Mouse (Mus musculus): Measurements from ENCODE around the gene Arl5c.
"Not testable (repeated sequence)": the region's sequence is repeated elsewhere in the genome, so short reads cannot be mapped to it uniquely, and the experiment has no call there.

Arl5c gene

DNA sequence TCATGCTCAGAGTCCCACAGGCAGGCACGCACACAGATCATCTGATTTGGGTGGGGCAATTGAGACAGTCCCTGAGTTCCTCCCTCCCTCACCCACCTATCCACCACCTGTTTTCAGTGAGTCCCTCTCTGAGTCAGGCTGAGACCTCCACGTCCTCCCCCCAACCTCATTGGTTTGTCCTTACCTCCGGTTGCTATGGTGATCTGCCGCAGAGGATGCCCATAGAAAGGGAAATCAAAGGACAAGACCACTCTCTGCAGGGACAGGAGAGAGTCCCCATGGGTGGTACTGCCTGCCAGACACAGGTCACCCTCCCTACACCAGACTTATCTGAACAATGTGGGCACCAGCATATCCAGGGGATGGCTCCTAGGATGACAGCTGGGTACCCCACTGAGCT, 40.1 kb downstream of the Arl5c start:
- DNase-seq, result no peak

DNA sequence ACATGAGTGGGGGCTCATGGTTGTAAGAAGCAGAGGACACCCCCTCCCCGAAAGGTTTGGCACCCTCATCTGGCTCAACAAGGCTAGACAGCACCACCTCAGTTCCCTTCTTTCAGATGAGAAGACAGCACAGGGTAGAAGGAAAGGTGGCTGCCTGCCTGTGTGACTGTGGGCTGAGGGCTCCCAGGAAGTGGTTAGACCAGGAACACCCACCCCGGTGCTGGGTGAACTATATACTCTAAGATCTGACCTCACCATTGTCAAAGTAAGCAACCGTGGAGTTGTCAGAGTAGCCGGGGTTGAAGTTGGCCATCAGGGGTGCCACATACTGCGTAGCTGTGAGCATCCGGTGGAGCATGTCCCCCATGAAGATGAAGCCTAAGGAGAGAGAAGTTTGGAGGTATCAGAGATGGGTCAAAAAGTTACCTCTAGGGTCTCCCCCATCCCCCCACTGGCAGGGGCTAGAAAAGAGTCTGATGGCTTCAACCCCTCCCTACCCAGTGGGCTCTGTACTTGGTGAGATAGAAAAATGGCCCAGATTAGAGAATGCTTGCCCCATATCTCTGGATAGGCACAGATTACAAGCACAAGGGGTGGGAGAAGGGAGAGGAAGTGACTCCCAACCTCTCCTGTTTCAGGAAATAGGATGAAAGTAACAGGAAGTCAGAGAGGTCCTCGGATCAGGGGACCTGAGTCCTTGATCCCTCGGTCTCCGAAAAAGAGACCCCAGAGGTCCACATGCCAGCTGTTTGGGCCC, 40.7 kb downstream of the Arl5c start:
- DNase-seq, result no peak

DNA sequence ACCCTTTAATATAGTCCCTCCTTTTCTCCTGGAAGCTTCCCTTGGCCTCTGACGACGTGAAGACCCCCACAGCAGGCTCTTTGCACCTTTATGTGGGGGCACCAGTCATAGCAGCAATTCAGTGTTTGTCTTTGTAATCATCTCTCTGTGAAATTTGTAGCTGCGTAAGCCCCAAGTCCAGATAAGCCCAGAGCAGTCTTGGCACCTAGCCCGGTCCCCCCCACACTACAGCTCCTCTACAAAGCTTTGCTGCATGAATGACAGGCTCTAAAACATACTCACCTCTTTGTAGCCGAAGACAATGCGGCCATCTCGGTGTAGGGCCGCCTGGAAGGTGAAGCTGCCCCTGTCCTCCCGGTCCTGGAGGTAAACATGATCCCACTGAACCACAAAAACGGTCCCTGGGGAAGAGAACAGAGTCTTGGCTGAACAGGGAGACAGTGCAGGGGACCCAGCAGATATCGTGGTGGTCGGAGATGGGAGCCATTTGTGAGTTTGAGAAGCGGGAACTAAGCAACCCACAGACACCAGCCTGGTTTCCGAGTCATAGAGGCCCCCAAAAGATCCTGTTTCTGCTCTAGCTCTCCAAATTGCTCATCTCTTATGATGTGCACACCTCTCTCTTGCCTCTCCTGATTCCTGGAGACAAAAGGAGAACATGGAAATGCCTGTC, 41.4 kb downstream of the Arl5c start:
- DNase-seq, result no peak

DNA sequence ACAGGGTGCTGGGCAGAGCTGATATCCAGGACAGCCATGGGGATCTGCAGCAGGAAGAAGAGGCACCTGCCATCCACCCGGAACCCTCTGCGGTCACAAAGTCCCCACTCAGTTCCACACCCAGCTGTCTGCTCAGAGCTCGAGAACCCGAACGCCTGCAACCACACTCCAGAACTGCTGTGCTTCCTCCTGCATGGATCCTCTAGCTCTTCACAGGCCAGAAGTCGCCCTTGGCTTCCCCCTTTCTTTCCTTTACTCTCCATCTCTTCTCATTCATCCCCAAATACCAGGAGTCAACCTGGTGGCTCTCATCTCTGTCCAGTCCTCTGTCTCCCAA, 42.1 kb downstream of the Arl5c start:
- no peak for DNase-seq

DNA sequence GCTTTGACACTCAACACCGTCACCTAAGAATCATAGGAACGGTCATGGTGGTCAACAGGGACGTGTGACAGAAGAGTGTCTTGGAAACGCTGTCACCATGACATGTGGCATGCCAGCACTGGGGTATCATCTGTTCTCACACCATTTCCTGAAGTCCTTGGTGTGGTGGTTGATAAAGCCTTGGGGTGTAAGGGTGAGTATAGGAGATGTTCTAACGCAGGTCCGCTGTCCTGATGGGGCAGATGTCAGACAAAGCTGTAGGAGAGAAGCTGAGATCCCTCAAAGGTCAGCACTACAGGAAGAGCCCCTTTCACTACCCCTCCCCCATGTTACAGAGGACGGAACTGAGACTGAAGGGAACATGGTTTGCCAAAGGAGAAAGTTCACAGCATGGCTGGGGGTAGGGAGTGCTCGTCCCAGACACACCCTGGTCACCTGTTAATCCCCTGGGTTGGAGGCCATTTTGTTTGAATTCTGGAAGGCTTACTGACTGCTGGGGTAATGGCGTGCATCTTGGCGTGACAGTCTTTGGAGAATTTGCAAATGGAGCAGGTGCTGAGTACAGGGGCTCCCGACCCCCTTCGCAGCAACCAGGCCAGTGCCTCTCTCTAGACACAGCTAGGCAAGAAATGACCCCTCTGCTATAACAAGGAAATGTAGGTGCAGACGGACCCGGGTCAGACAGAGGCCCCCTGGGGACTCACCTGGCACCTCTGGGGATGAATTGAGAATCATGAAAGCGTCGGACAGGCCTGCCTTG, 42.6 kb downstream of the Arl5c start:
- DNase-seq, result peak; percentile 22

DNA sequence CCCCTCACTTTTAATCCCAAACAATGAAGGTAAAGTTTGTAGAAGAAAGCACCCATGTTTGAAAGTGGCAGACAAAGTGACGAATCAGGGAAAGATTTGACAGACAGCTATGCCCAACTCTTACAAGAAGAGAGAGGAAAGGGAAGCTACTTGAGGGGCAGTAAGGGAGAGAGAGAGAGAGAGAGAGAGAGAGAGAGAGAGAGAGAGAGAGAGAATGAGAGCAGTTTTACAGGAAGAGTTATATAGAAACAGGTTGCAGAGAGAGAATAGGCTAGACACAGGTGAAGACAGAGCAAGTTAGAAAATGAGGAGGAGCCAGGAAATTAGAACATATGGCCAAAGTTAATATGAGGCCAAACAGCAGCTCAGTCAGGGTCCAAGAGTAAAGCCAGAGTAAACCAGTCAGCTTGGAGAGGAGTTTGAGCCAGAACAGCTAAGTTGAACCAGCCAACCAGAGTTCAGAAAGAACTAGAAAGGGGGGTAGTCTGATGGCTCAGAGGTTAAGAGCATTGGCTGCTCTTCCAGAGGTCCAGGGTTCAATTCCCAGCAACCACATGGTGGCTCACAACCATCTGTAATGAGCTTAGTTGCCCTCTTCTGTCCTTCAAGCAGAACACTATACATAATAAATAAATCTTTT, 43.5 kb downstream of the Arl5c start:
- peak; percentile 28 for DNase-seq

DNA sequence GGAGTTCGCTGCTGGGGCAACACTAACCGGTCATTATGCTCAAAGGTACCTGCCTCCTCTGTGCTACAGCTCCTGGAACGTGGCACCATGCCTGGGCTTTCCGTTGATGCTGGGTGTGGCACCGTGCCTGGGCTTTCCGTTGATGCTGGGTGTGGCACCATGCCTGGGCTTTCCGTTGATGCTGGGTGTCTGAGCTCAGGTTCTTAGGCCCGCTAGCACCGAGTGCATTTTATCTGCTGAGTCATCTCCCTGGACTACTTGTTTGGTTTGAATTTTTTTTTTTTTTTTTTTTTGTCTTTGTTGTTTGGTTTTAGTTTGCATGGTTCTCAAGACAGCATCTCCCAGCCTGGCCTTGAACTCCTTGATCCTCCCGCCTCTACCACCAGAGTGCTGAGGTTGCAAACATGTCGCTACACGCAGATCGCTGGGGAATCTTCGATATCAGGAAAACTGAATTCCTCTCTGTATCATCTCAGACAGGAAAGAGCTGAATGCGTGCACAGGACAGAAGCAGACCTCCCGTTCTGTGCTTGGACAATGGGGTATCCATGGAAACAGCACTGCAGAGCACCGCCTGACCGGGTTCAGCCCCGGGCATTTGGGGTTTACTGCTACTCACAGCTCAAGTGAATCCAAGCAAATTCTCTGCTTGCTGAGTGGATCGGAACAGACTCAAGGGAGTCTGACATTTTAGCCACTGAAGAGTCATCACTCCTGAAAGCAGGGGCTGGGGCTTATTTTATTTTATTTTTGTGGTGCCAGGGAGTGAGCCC, 46.1 kb downstream of the Arl5c start:
- no peak for DNase-seq

DNA sequence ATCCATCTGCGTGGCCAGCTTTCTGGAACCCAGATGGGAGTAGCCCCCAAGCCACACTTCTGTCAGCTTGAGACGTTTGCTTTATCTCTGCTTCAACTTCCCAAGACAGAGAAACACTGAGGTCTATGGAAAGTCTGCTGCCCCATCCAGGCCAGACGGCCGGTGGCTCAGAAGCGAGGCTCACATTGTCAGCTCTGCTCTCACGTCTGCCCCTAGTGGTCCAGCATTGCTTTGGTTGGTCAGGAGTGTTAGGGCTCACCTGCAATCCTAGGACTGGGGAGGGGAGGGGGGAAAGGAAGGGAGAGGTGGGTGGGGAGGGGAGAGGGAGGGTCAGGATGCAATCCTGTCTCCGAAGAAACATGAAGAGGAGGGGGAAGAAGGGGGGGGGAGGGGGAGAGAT, 48.6 kb downstream of the Arl5c start:
- peak; percentile 56 for DNase-seq

DNA sequence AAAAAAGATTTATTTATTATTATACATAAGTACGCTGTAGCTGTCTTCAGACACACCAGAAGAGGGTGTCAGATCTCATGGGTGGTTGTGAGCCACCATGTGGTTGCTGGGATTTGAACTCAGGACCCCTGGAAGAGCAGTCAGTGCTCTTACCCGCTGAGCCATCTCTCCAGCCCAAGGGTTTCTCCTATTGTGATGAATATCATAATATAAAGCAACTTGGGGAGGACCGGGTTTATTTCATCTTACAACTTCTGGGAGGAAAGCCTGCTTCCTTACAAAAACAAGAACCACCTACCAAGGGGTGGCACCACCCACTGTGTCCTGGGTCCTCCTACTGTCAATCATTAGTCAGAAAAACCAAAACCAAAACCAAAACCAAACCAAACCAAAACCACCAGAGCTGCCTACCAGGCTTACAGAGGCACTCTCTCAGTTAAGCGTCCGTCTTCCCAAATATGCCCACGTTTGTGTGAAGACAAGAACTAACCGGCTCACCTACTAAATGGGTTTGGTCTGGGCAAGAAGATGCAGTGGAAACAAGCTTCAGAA, 50.2 kb downstream of the Arl5c start:
- not testable (repeated sequence) for DNase-seq

DNA sequence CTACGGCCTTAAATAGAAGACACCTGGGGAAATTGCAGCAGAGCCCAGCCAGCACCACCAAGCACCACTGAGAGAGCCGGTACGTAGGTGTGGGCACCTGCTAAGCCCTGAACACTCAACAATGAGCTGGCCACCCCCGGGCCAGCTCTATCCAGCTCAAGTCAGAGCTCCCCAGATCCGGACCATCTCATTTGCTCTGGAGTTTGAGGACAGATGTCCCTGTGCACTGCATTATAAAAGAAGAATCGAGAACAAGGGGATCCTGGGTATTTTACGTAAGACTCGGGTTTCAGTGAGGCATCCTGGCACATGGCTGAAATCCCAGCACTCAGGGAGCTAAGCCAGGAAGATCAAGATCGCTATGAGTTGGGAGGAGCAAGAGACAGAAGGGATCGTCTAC, 51.0 kb downstream of the Arl5c start:
- DNase-seq, result no peak

DNA sequence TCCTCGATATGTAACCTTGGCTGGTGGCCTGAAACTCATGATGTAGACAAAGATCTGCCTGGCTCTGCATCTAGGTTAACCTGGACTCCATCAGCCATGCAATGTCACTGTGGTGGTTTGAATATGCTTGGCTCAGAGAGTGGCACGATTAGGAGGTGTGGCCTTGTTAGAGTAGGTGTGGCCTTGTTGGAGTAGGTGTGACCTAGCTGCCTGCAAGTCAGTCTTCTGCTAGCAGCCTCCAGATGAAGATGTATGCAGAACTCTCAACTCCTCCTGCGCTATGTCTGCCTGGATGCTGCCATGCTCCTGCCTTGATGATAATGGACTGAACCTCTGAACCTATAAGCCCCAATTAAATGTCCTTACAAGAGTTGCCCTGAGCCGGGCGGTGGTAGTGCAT, 52.7 kb downstream of the Arl5c start:
- no peak for DNase-seq

DNA sequence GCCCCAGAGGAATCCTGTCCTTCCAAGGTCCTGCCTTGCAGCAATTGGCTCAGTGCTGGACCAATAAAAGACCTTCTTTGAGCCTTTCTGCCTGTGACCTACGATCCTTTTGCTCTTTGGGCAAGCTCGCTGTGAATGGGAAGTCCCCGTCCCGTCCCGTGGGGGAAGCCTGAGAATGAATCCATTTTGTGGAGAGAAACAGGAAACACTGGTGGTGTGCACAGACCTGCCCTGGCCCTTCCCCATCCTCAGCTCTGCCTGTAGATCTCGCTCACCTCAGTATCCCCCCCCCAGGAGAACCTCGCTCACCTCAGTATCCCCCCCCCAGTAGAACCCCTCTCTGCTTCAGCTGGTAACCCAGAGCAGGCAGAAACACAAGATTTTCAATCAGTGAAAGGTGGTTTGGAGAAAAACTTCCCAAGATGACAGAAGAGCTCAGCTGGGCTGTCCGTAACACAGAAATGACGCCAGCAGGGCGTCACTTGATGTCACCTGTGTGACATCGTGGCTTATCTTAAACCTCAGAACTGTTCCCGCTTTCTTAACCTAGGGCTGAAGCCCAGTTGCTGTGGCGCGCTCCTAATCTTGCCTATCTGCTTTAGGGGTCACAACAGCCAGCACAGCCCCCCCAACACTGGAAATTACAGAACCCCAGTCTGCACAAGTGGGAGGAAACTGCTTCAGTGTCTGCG, 53.4 kb downstream of the Arl5c start:
- no peak for DNase-seq
